Mouse (Mus musculus): ENCODE measurements at regions not wholly inside any gene's neighbourhood (a gene's known extent, or its start where the extent isn't known, plus 50 kb on each side); places are given as distances from the start of the nearest gene placed in this dataset.

- Histone ChIP-seq H3K9me3 (replicated peaks; ENCODE audit: insufficient read depth, low read length) (no peaks in the 10 kb centered on the region), H3K27me3 (ENCODE audit: control insufficient read depth in 1 of 2, insufficient read depth in 2 of 2, low read length in 2 of 2) (no peaks in the 10 kb centered on the region), H3K27ac (ENCODE audit: control insufficient read depth, low read depth, low read length) (no peak overlapping the region), H3K36me3 (ENCODE audit: control insufficient read depth in 1 of 2, insufficient read depth in 2 of 2, low read length in 2 of 2) (no peaks in the 10 kb centered on the region), H3K4me1 (ENCODE audit: control insufficient read depth in 1 of 2, insufficient read depth in 2 of 2, low read length in 2 of 2) (no peaks in the 10 kb centered on the region), H3K4me3 (ENCODE audit: control insufficient read depth in 1 of 2, insufficient read depth in 1 of 2, low read depth in 2 of 2, low read length in 2 of 2) (no peak overlapping the region), H3K9ac (ENCODE audit: control insufficient read depth, low read depth, low read length, poor library complexity, severe bottlenecking) (no peak overlapping the region), H3K79me2 (ENCODE audit: control insufficient read depth, insufficient read depth, low read length, poor library complexity) (no peaks in the 10 kb centered on the region)
- no peak for DNase-seq (ENCODE audit: low read depth, low spot score)
- TF ChIP-seq ZKSCAN1 (IDR thresholded peaks at IDR 0.05; ENCODE audit: low read depth, low read length) = no peak
- no peak for TF ChIP-seq ZMIZ1 (IDR thresholded peaks at IDR 0.05; ENCODE audit: low read depth, low read length)
- TF ChIP-seq EP300 (IDR thresholded peaks at IDR 0.05; ENCODE audit: low read depth in 1 of 2, low read length in 2 of 2) = no peak
- no peak for TF ChIP-seq TBP (IDR thresholded peaks at IDR 0.05; ENCODE audit: low read depth, low read length)
- no peak for TF ChIP-seq ELF1 (IDR thresholded peaks at IDR 0.05; ENCODE audit: low read depth, low read length)
- TF ChIP-seq USF1 (IDR thresholded peaks at IDR 0.05; ENCODE audit: low read depth, low read length) = no peak
These were observed 254.5 kb downstream of the Qk start for GRCm38 (mm10) chr17:10065131-10065530.

- H3K4me3 ChIP-seq (ENCODE audit: control insufficient read depth in 1 of 2, insufficient read depth in 1 of 2, low read depth in 2 of 2, low read length in 2 of 2) = no peak overlapping the region
- no peak for DNase-seq (ENCODE audit: low read depth, low spot score)
- no peaks in the 10 kb centered on the region for H3K4me1 ChIP-seq (ENCODE audit: control insufficient read depth in 1 of 2, insufficient read depth in 2 of 2, low read length in 2 of 2)
- no peak overlapping the region for H3K9ac ChIP-seq (ENCODE audit: control insufficient read depth, low read depth, low read length, poor library complexity, severe bottlenecking)
- H3K27ac ChIP-seq (ENCODE audit: control insufficient read depth, low read depth, low read length) = no peak overlapping the region
- H3K9me3 ChIP-seq (replicated peaks; ENCODE audit: insufficient read depth, low read length) = no peaks in the 10 kb centered on the region
- H3K79me2 ChIP-seq (ENCODE audit: control insufficient read depth, insufficient read depth, low read length, poor library complexity) = no peaks in the 10 kb centered on the region
- no peaks in the 10 kb centered on the region for H3K36me3 ChIP-seq (ENCODE audit: control insufficient read depth in 1 of 2, insufficient read depth in 2 of 2, low read length in 2 of 2)
- no peaks in the 10 kb centered on the region for H3K27me3 ChIP-seq (ENCODE audit: control insufficient read depth in 1 of 2, insufficient read depth in 2 of 2, low read length in 2 of 2)
- TF ChIP-seq UBTF (IDR thresholded peaks at IDR 0.05; ENCODE audit: borderline replicate concordance, insufficient read depth, low read depth, low read length) = no peak
- no peak for TF ChIP-seq JUND (IDR thresholded peaks at IDR 0.05; ENCODE audit: low read depth, low read length)
- no peak for TF ChIP-seq BHLHE40 (IDR thresholded peaks at IDR 0.05; ENCODE audit: borderline replicate concordance, low read depth, low read length)
These were observed 257.0 kb downstream of the Qk start for GRCm38 (mm10) chr17:10062546-10063100.

- DNase-seq (ENCODE audit: low read depth, low spot score) = no peak
- Histone ChIP-seq H3K27ac (ENCODE audit: control insufficient read depth, low read depth, low read length) (no peak overlapping the region), H3K27me3 (ENCODE audit: control insufficient read depth in 1 of 2, insufficient read depth in 2 of 2, low read length in 2 of 2) (no peaks in the 10 kb centered on the region), H3K36me3 (ENCODE audit: control insufficient read depth in 1 of 2, insufficient read depth in 2 of 2, low read length in 2 of 2) (no peaks in the 10 kb centered on the region), H3K4me3 (ENCODE audit: control insufficient read depth in 1 of 2, insufficient read depth in 1 of 2, low read depth in 2 of 2, low read length in 2 of 2) (no peak overlapping the region), H3K79me2 (ENCODE audit: control insufficient read depth, insufficient read depth, low read length, poor library complexity) (no peaks in the 10 kb centered on the region), H3K9ac (ENCODE audit: control insufficient read depth, low read depth, low read length, poor library complexity, severe bottlenecking) (no peak overlapping the region), H3K9me3 (replicated peaks; ENCODE audit: insufficient read depth, low read length) (no peaks in the 10 kb centered on the region), H3K4me1 (ENCODE audit: control insufficient read depth in 1 of 2, insufficient read depth in 2 of 2, low read length in 2 of 2) (no peaks in the 10 kb centered on the region)
- no peak for TF ChIP-seq ZMIZ1 (IDR thresholded peaks at IDR 0.05; ENCODE audit: low read depth, low read length)
- TF ChIP-seq POLR2AphosphoS2 (IDR thresholded peaks at IDR 0.05; ENCODE audit: low read length) = no peak
- TF ChIP-seq UBTF (IDR thresholded peaks at IDR 0.05; ENCODE audit: borderline replicate concordance, insufficient read depth, low read depth, low read length) = no peak
- no peak for TF ChIP-seq MYB (IDR thresholded peaks at IDR 0.05; ENCODE audit: low read depth, low read length)
- TF ChIP-seq ZNF384 (IDR thresholded peaks at IDR 0.05; ENCODE audit: low read depth, low read length) = no peak
- TF ChIP-seq BHLHE40 (IDR thresholded peaks at IDR 0.05; ENCODE audit: borderline replicate concordance, low read depth, low read length) = no peak
- TF ChIP-seq MEF2A (IDR thresholded peaks at IDR 0.05; ENCODE audit: extremely low read depth, insufficient replicate concordance, low read depth, low read length, poor library complexity, severe bottlenecking) = no peak
These were observed 261.9 kb downstream of the Qk start for GRCm38 (mm10) chr17:10057736-10058135.
